Mouse (Mus musculus) layer of hippocampus, postnatal 25 days (tissue): ENCODE data around the gene Vps29. TPM values are rescaled to one million over a fixed set of nuclear protein-coding genes. Genes with fewer than 3 reads are reported as not detected.

Experiments
- DNase-seq, 2 experiments: peaks; one replicate each; pipeline ENCODE4 v3.0.0; 2022; ENCODE audit warnings: mixed read lengths in 2 of 2, low spot score in 1 of 2; ENCODE audit errors: extremely low spot score in 1 of 2
- total RNA-seq, 2 experiments: library from RNA; stranded (reverse); gene quantifications; 2 replicates each; pipeline ENCODE4 v1.2.3; 2021

The Vps29 gene
- total RNA-seq, 2 experiments from 2014 or later: 206 to 217 TPM

GRCm38 (mm10) chr5:122334682-122335081 is 19.5 kb upstream of the Vps29 start:
- no peak for DNase-seq

GRCm38 (mm10) chr5:122336554-122337294 is 17.4 kb upstream of the Vps29 start:
- no peak for DNase-seq

DNA sequence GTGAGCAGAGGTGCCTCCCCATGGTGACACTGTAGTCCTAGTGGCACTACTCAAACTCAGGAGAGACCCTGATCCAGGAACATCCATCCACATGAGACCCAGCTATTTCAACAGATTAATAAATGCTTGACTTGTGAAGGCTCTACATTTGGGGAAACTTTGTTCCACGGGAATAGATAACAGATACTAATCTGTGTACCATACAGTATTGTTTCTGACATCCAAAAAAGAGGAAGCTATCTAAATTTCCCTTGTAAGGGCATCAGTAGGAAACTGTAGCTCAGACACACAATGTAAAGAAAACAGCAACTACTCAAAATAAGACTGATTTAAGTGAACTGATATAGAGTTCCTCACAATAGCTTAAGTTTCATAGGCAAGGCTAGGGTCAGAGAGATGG is 11.3 kb upstream of the Vps29 start:
- DNase-seq: no peak

GRCm38 (mm10) chr5:122343768-122344167 is 10.4 kb upstream of the Vps29 start:
- no peak for DNase-seq

DNA sequence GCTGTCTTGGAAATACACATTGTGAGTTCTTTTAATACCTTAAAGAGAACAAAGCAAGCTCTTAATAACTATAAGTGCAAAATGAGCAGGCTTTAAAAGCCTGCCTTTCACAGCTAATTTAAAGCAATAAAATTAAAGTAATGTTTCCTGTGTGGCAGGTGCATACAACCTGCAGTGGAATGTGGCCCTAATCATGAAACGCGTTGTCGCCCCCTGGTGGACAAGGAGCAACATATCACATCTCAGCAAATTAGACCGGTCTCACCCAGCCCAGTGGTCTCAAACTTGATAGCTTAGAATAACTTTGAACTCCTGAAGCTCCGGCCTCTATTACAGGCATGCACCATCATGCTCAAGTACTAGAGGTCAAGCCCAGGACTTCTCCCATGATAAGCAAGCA is 9.9 kb upstream of the Vps29 start:
- peak; percentile 65 to 90 for DNase-seq

- DNase-seq: no peak
Observed at GRCm38 (mm10) chr5:122345777-122346176, 8.4 kb upstream of the Vps29 start.

DNA sequence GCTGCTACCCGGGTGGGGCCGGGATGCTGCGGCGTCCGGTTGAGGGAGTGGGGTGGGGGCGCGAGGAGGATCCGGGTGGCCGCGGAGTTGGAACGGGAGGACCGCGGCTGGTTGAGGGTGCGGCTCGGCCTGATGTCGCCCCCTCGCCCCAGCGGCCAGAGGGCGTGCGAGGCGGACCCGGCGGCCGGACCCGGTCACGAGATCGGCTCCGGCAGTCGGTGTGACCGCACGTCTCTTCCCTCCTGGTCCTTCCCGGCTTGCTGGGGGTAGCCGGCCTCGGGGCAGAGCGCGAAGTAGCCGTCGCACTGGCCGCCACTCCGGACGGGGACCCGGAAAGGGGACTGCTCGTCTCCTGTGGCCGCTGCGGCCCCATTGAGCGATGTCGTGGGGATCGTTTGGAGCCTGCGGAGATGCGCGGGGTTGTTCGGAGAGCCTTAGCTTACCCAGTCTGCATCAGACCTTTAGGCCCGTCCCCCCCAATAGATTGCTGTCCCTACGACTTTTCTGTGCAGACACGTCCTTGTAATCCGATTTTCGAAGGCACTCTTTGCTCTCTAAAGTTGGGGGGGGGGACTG is 411 bp downstream of the Vps29 start:
- DNase-seq: no peak

GRCm38 (mm10) chr5:122371591-122372191 is 17.5 kb downstream of the Vps29 start, which contains the start of gene Gpn3:
Gpn3 (plus strand) TSS chr5:122371876.
- DNase-seq: no peak

DNA sequence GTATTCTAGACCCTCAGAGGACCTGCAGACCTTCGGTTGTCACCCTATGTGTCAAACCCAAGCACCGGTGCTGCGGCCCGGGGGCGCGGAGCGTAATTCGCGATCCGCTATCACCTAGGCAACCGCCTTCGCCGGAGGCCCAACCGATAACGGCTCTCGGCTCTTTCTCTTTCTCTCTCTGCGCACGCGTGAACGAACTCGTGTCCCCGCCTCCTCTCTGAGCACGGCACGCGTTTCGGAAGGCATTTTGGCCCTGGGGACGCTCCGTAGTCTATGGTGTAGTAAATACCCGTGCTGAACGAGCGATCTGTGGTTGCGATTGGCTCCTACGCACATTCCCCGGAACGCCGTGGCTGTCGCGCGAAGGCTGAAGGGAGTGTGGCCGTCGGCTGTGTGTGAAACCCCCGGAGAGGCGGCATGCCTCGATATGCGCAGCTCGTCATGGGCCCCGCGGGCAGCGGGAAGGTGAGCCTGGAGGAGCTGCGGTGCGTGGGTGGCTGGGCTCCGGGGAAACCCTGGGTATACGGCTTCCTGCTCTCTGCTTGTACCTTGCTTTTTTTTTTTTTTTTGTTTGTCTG is 18.1 kb downstream of the Vps29 start, which contains the start of gene Fam216a:
TSS of gene Fam216a (minus strand) at position 173 of the 578 bp plus-strand sequence.
- DNase-seq: peak; percentile 99

DNA sequence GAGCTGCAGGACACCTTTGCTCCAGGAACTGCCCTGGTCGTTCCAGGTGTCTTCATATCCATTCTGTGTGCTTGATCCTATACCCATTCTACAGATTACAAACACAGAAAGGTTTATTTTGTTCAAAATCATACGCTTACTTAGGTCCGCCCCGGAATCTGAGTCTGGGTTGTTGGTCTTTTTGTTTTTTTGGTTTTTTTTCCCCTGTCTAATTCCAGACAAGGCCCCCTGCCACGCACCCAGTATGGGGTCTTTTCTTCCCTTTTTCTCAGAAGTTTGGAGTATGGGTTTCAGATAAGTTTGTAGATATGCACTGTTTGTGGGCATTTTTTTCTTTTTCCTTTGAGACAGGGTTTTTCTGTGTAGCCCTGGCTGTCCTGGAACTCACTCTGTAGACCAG is 18.7 kb downstream of the Vps29 start:
- no peak for DNase-seq

DNA sequence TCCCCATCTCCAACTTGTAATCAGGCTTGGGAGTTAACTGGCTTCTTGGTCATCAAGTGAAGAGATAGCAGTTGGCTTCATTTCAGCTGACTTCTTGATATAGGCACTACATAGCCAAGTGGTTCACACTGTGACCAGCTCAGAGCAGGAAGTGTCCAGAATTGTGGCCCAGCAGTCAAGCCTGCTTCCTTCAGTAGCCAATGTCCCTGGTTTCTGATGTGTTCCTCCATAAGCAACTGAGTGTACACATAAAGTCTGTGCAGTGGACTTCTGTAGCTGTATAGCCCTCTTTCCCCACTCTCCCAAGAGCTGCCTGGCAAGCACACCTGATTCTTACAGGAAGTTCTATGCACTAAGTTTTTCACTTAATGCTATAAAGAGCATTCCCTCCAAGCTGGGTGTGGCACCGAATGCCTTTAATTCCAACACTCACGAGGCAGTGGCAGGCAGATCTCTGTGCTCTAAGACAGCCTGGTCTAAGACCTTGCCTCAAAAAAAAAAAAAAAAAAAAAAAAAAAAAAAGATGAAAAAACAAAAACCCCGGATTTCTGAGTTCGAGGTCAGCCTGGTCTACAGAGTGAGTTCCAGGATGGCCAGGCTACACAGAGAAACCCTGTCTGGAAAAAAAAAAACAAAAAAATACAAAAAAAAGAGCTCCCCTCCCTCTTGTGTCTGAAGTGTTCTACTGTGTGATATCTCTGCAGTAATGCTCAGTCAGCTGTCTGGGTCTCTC is 23.1 kb downstream of the Vps29 start:
- no peak for DNase-seq

- no peak for DNase-seq
Observed at GRCm38 (mm10) chr5:122378171-122378570, 24.0 kb downstream of the Vps29 start.

DNA sequence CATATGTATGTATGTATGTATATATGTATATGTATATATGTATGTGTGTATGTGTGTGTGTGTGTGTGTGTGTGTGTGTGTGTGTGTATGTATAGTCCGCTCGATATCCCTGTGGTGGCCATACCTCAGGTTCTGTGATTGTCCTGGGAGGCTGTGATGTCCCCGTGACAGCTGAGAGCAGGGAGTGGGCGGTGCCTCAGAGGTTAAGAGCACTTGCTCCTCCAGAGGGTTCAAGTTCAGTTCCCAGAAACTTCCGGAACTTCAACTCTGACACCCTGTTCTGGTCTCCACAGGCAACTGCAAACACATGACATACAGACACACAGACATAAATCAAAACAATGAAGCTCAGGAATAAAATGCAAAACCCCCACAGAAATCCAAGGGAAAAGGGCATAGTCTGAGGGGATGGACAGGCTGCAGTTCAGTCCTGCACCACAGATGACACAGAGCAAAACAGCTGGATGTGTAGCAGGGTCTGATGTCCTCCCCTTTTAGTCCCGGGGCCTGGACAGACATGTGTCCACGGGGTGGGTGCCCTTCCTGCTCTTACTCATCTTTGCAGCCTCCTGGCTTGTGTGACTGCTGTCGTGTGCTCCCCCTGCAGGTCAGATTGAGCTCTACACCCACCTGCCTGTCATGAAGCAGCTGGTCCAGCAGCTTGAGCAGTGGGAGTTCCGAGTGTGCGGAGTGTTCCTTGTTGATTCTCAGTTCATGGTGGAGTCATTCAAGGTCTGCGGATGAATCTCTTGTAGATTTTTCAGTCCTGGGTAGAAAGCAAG is 25.4 kb downstream of the Vps29 start:
- peak; percentile 68 to 79 for DNase-seq

DNA sequence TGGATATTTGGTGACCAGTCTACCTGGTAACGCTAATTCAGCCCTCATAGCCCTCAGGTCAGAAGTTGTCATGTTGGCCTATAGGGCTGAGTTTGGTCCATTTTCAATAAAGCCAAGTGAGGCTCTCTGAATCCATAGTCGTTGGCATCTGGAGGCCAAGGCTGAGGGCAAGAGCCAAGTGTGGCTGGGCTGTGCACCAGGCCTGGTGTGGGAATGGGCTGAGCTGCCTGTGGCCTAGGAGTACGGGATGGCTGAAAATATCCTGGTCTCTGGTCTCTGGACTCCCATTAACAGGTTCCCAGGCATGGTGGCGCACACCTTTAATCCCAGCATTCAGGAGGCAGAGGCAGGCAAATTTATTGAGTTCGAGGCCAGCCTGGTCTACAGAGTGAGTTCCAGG is 35.8 kb downstream of the Vps29 start:
- DNase-seq: no peak

- DNase-seq: no peak
Observed at GRCm38 (mm10) chr5:122390671-122391070, 36.5 kb downstream of the Vps29 start.

DNA sequence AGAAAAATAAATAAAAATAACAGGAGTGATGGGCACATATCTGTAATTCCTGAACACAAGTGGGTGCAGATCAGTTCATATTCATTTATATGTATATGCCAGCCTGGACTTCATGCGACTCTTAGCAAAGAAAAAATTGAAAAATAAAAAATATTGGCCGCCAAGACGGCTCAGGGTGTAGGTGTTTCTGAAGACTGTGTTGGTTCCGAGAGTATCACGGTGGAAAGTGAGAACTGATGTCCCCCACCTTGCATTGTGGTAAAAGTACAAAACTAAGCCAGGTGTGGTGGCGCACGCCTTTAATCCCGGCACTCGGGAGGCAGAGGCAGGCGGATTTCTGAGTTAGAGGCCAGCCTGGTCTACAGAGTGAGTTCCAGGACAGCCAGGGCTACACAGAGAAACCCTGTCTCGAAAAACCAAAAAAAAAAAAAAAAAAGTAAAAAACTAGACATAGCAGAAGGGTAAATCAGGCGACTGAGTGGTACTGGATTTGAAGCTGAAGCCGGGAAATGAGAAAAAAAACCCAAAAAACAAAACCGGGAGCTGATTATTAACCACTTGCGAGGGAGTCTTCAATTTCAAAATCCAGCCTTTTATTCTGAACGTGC is 37.1 kb downstream of the Vps29 start:
- DNase-seq: no peak

- DNase-seq: peak; percentile 90 to 93
Observed at GRCm38 (mm10) chr5:122391786-122392180, 37.6 kb downstream of the Vps29 start, which contains the start of gene Arpc3. Arpc3 (plus strand) TSS chr5:122391878.

DNA sequence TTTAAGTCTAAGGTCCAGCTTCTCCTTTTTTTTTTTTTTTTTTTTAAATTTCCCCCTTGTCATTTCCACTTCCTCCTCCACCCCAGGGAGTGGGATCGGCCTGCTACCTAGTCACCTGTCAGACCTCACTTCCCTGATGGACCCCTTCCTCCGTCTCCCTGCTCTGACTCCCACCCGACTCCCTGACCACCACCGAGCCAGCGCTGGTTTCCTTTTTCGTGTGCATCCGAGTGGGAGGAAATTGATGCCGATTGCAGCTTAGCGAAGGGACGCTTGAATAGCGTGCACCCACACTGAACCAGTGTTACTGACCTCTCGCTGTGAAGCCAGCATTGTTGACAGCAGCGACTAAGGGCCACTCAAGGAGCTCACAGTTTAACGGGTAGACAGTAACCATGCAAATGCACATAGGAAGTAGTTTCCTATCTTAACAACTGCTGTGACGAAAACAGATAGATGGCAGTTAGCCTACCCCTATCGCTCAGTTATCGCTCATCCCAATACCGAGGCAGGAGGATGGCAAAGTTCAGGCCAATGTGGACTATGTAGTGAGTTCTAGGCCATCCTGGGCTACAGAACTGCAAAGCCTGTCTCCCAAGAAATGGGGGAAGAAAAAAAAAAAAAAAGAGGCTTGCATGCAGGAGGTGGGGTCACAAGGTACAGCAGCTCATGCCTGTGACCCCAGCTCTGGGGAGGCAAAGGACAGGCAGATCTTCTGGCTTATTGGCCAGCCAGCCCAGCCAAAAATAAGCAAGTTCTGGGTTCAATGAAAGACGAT is 38.2 kb downstream of the Vps29 start:
- DNase-seq: no peak

- peak; percentile 52 to 78 for DNase-seq
Observed at GRCm38 (mm10) chr5:122393887-122394286, 39.7 kb downstream of the Vps29 start.
